In the genomic region with DNA sequence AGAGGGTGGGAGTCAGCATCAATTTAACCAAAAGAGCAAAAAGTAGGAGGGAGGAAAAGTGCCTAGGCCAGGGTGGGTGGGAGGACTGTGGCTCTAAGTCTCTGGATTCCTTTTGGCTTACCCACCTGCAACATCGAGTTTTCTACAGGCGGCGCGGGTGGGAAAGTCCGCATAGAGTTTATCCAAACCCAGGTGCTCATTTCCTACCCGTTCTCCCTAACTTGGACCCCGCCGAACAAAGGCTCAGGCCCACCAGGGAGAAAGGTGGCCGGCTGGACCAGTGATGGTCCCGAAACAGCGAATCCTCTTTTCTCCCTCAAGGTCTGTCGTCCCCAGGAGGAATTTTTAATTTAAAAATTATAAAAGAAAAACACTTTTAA, we compare ENCODE assay signal across 9 mouse cellular contexts. TPM values are rescaled to one million over a fixed set of nuclear protein-coding genes. Genes with fewer than 3 reads are reported as not detected.
A peak's percentile ranks its signal among the peaks of the same experiment; 100 is the strongest.
DNase-seq lines count a peak whose midpoint lies in the region; ATAC-seq and TF ChIP-seq lines count a peak whose summit lies in the region.
"Had no signal": no experiment of that assay in that cellular context is flagged by ENCODE, and none has a peak within 500 bp of the region (broad histone marks: within the 10 kb centered on the region; RNA-seq: fewer than 3 reads in every experiment).

No protein-coding gene starts in this region.

- H3K9me3 ChIP-seq in heart, embryonic 10.5 days, result no peaks in the 10 kb centered on the region
- no peaks in the 10 kb centered on the region for H3K9me3 ChIP-seq in heart, embryonic 16.5 days (replicated peaks; ENCODE audit: control insufficient read depth, low read length)
- no peaks in the 10 kb centered on the region for H3K9me3 ChIP-seq in liver, embryonic 14.5 days (ENCODE audit: control insufficient read depth, low read length)

- no peaks in the 10 kb centered on the region for H3K36me3 ChIP-seq in heart, embryonic 10.5 days
- H3K36me3 ChIP-seq in heart, embryonic 16.5 days (ENCODE audit: control insufficient read depth, insufficient read depth), result no peaks in the 10 kb centered on the region
- no peaks in the 10 kb centered on the region for H3K36me3 ChIP-seq in liver, embryonic 14.5 days (replicated peaks; ENCODE audit: control insufficient read depth, insufficient read depth, low read depth)

- under 1% methylated on average over 12 of the region's 12 CpGs for WGBS in heart, embryonic 10.5 days
- 2% methylated on average over 12 of the region's 12 CpGs for WGBS in heart, embryonic 16.5 days
- WGBS in liver, embryonic 14.5 days (ENCODE audit: insufficient replicate concordance), result 3% methylated on average over 12 of the region's 12 CpGs

- H3K4me1 ChIP-seq in heart, embryonic 10.5 days, result peaks cover 36% of the 10 kb centered on the region
- H3K4me1 ChIP-seq in heart, embryonic 16.5 days (ENCODE audit: control insufficient read depth, insufficient read depth, low read length), result peaks cover 23% of the 10 kb centered on the region
- H3K4me1 ChIP-seq in liver, embryonic 14.5 days (replicated peaks; ENCODE audit: control insufficient read depth in 2 of 2, insufficient read depth in 2 of 2, low read length in 1 of 2), result no peaks in the 10 kb centered on the region

- H3K9ac ChIP-seq in heart, embryonic 16.5 days (ENCODE audit: low read length), result no peak overlapping the region
- H3K9ac ChIP-seq in liver, embryonic 14.5 days (replicated peaks), result no peak overlapping the region

- peak overlapping the region; percentile 59 for H3K4me3 ChIP-seq in heart, embryonic 10.5 days
- H3K4me3 ChIP-seq in heart, embryonic 16.5 days (ENCODE audit: low read length), result peak overlapping the region; percentile 44
- peak overlapping the region in 1 of 2 experiments; percentile 27; a peak in 2 of 4 replicates for H3K4me3 ChIP-seq in liver, embryonic 14.5 days (ENCODE audit: insufficient read depth in 1 of 2, low read depth in 2 of 2, low read length in 2 of 2)

- no peak for TF ChIP-seq EP300 in liver, embryonic 14.5 days (IDR thresholded peaks at IDR 0.05; ENCODE audit: low read depth)

- peak overlapping the region; percentile 72 for H3K4me2 ChIP-seq in heart, embryonic 16.5 days (ENCODE audit: low read depth, low read length)
- H3K4me2 ChIP-seq in liver, embryonic 14.5 days (ENCODE audit: low read depth), result peak overlapping the region; percentile 32

- H3K27ac ChIP-seq in heart, embryonic 10.5 days, result 0 out of 2 replicates have a peak overlapping the region, but pooled peaks have one; percentile 24
- no peak overlapping the region for H3K27ac ChIP-seq in heart, embryonic 16.5 days (ENCODE audit: low read length)
- no peak overlapping the region for H3K27ac ChIP-seq in liver, embryonic 14.5 days

- no peak for TF ChIP-seq CTCF in liver, embryonic 14.5 days (IDR thresholded peaks at IDR 0.05; ENCODE audit: low read depth)

- DNase-seq in heart, embryonic 10.5 days (ENCODE audit: low spot score), result no peak
- no peak for DNase-seq in heart, postnatal 25 days (ENCODE audit: low spot score)
- peak; percentile 39 for DNase-seq in Muller cell, postnatal 12 days (ENCODE audit: inconsistent ontology term)
- DNase-seq in liver, embryonic 14.5 days (ENCODE audit: low read depth in 3 of 3, low spot score in 3 of 3), result no peak
- DNase-seq in gastrocnemius, adult 18-20 months (ENCODE audit: low spot score), result no peak
- no peak for DNase-seq in frontal cortex, postnatal 25 days (ENCODE audit: low spot score in 2 of 2)

- peaks cover 84% of the 10 kb centered on the region for H3K27me3 ChIP-seq in heart, embryonic 10.5 days (ENCODE audit: insufficient read depth, poor library complexity, severe bottlenecking)
- H3K27me3 ChIP-seq in heart, embryonic 16.5 days (ENCODE audit: control insufficient read depth, insufficient read depth, low read length), result peaks cover 72% of the 10 kb centered on the region
- peaks cover 85% of the 10 kb centered on the region for H3K27me3 ChIP-seq in liver, embryonic 14.5 days (ENCODE audit: control insufficient read depth, insufficient read depth, low read length)
- H3K27me3 ChIP-seq: Patski had no signal

- no peak for ATAC-seq in heart, embryonic 16.5 days (replicated peaks; ENCODE audit: extremely low read depth, insufficient read depth, low FRiP score)
- no peak for ATAC-seq in liver, embryonic 14.5 days (ENCODE audit: insufficient read depth)
- ATAC-seq in megakaryocyte progenitor cell, adult 5-6 weeks (replicated peaks; ENCODE audit: poor library complexity), result no peak

- intact Hi-C loops in heart, postnatal 25 days (cut with DNase I), result loop anchor here (5.0 kb wide), 1 partner anchor 397 kb away; a partner anchor contains a TSS

RNA-seq across cellular contexts. Expression of a gene that starts 1.9 kb away (rescaled TPM):
- 1.1 and 6.5 TPM in 2 replicates for polyA plus RNA-seq in heart, embryonic 10.5 days (2016; fragmentation: Nextera tagmentation; extraction: Ambion mirVana)
- total RNA-seq in heart, postnatal 25 days (2021), result under 1 TPM in 1 of 2 experiments, not detected in 1; 0.26 TPM
- polyA plus RNA-seq in heart, embryonic 16.5 days (2015; fragmentation: Nextera tagmentation; extraction: Ambion mirVana), result 0.54 and 1.00 TPM in 2 replicates
- polyA plus RNA-seq in liver, embryonic 14.5 days (2012; rRNA removed), result 0.16 and 0.19 TPM in 2 replicates
- polyA plus RNA-seq in liver, embryonic 14.5 days (2014; fragmentation: Nextera tagmentation; extraction: Ambion mirVana), result 0.10 TPM in 1 of 2 replicates, not detected in the other
- total RNA-seq in megakaryocyte progenitor cell, adult 5-6 weeks (2015), result not detected in 2 replicates
- not detected in 2 replicates for total RNA-seq in megakaryocyte progenitor cell, adult 5-6 weeks (2017)
- total RNA-seq in gastrocnemius, adult 18-20 months (2021), result not detected

RNA-seq across cellular contexts. Expression of a gene that starts 28.3 kb away (rescaled TPM):
- polyA plus RNA-seq in heart, embryonic 10.5 days (2016; fragmentation: Nextera tagmentation; extraction: Ambion mirVana), result 252 and 322 TPM in 2 replicates
- 100 to 1,000 TPM; 846 to 861 TPM for total RNA-seq in heart, postnatal 25 days (2021)
- 452 and 483 TPM in 2 replicates for polyA plus RNA-seq in heart, embryonic 16.5 days (2015; fragmentation: Nextera tagmentation; extraction: Ambion mirVana)
- polyA plus RNA-seq in liver, embryonic 14.5 days (2012; rRNA removed), result 73.3 and 87.6 TPM in 2 replicates
- 181 and 189 TPM in 2 replicates for polyA plus RNA-seq in liver, embryonic 14.5 days (2014; fragmentation: Nextera tagmentation; extraction: Ambion mirVana)
- total RNA-seq in megakaryocyte progenitor cell, adult 5-6 weeks (2015), result 151 and 155 TPM in 2 replicates
- total RNA-seq in megakaryocyte progenitor cell, adult 5-6 weeks (2017), result 58.1 and 83.2 TPM in 2 replicates
- total RNA-seq in gastrocnemius, adult 18-20 months (2021), result 100 to 1,000 TPM; 260 to 304 TPM
